Mouse (Mus musculus) thymus, postnatal 14 days (tissue): ENCODE measurements at regions not wholly inside any gene's neighbourhood (a gene's known extent, or its start where the extent isn't known, plus 50 kb on each side); places are given as distances from the start of the nearest gene placed in this dataset.
A peak's percentile ranks its signal among the peaks of the same experiment; 100 is the strongest.

Source experiments
- DNase-seq: peaks from one replicate; pipeline ENCODE4 v3.0.0; 2021

- no peak for DNase-seq
Measured at GRCm38 (mm10) chr3:63638572-63638971, 154.9 kb upstream of the Gm34302 start.

- no peak for DNase-seq
Measured at GRCm38 (mm10) chr3:63637913-63638312, 154.2 kb upstream of the Gm34302 start.

- DNase-seq, result no peak
Measured at GRCm38 (mm10) chr3:63627724-63628123, 144.0 kb upstream of the Gm34302 start.

- no peak for DNase-seq
Measured at GRCm38 (mm10) chr3:63616127-63616526, 132.4 kb upstream of the Gm34302 start.

- DNase-seq, result no peak
Measured at GRCm38 (mm10) chr3:63613652-63614051, 130.0 kb upstream of the Gm34302 start.

- no peak for DNase-seq
Measured at GRCm38 (mm10) chr3:63612767-63613363, 129.2 kb upstream of the Gm34302 start.

GRCm38 (mm10) chr3:63610113-63610919 is 126.6 kb upstream of the Gm34302 start:
- DNase-seq, result no peak

GRCm38 (mm10) chr3:63609454-63610112 is 125.9 kb upstream of the Gm34302 start:
- DNase-seq, result no peak

- no peak for DNase-seq
Measured at GRCm38 (mm10) chr3:63582717-63583696, 99.3 kb upstream of the Gm34302 start.

- no peak for DNase-seq
Measured at GRCm38 (mm10) chr3:63582180-63582579, 98.5 kb upstream of the Gm34302 start.

- peak; percentile 45 for DNase-seq
Measured at GRCm38 (mm10) chr3:63570607-63571353, 87.1 kb upstream of the Gm34302 start.

GRCm38 (mm10) chr3:63570082-63570481 is 86.4 kb upstream of the Gm34302 start:
- DNase-seq, result no peak

GRCm38 (mm10) chr3:63569004-63569596 is 85.4 kb upstream of the Gm34302 start:
- no peak for DNase-seq

- DNase-seq, result no peak
Measured at GRCm38 (mm10) chr3:63567726-63568125, 84.0 kb upstream of the Gm34302 start.

GRCm38 (mm10) chr3:63563057-63563456 is 79.4 kb upstream of the Gm34302 start:
- DNase-seq, result no peak

- no peak for DNase-seq
Measured at GRCm38 (mm10) chr3:63562532-63562931, 78.9 kb upstream of the Gm34302 start.

GRCm38 (mm10) chr3:63560745-63561151 is 77.1 kb upstream of the Gm34302 start:
- DNase-seq, result no peak

- no peak for DNase-seq
Measured at GRCm38 (mm10) chr3:63556741-63557140, 73.1 kb upstream of the Gm34302 start.

- peak; percentile 10 for DNase-seq
Measured at GRCm38 (mm10) chr3:63554872-63555271, 71.2 kb upstream of the Gm34302 start.

GRCm38 (mm10) chr3:63553426-63553825 is 69.7 kb upstream of the Gm34302 start:
- no peak for DNase-seq

GRCm38 (mm10) chr3:63551661-63552060 is 68.0 kb upstream of the Gm34302 start:
- no peak for DNase-seq
